Mouse (Mus musculus): ENCODE results near the gene Polr2a. TPM values are rescaled to one million over a fixed set of nuclear protein-coding genes. Genes with fewer than 3 reads are reported as not detected.

Gene Polr2a
- total RNA-seq, 2 experiments from 2014 or later: 28.7 to 29.2 TPM

DNA sequence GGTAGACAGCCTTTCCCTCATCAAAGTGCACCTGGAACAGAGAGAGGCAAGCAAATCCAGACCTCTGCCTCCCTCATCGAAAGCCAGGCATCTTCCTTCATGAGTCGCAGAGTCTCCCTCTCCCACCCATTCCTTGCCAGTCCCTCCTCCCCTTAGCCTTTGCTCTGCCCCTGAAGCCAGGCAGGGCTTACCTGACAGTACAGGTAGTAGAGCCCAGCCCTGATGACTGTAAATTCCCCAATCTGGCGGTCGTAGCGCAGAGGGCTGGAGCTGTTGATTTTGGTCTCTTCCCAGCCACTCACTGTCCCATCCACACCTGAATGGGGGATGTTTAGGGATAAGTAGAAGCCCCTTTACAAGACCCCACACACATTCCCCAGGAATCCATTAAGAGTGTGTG lies 71.4 kb downstream of the Polr2a start:
- no peak for DNase-seq
- intact Hi-C loops (cut with DNase I): no loop called here

DNA sequence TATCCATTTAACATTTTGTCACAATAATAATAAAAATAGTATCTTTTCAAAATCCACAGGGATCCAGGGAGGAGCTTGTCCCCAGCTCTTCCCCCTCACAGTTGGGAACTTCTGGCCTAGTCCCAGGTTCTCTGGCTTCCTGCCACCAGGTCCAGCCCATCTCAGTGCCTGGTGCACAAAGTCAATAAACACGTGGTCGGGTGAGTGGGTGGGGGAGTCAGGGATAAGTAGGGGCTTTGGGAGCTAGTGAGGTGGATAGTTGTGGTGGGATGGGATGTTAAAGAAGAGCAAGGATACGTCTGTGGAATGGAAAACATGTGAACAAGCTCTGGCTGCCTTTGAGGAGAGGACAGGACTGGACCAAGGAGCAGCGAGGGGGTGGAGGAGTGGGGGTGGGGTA lies 72.1 kb downstream of the Polr2a start:
- peak; percentile 88 to 92 for DNase-seq
- intact Hi-C loops (cut with DNase I): no loop called here

DNA sequence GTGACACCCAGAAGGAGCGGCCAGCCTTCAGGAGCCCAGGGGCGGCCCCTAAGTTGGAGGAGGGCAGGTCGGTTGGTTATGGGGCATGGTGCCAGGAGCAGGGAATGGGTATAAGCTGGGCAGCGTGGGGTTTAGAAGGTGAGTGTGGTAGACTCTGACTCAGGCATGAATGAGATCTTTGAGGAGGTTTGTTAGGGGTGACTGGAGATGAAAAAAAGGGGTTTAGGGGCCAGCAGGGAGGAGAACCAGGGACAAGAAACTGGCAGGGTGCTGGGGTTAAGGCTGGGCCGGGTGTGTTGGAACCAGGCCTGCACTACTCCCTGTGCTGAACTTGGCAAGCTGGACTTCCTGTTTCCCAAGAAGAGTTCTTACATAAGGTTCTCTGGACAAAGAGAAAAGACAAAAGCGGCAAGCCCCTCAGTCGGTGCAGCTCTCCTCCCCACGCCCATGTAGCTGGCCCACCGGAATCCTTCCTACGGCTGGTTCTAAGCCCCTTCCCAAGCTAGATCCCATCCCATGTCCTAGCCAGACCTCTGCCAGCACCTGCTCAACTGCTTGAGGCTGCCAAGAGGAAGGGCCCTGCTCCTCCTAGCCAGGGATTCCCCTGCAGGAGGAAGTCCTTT lies 72.8 kb downstream of the Polr2a start, which contains the start of gene Tnfsf13:
Gene Tnfsf13, minus strand, starts transcription at position 259 of the 623 bp plus-strand sequence.
- DNase-seq: peak; percentile 76 to 80
- intact Hi-C loops (cut with DNase I): no loop called here

DNA sequence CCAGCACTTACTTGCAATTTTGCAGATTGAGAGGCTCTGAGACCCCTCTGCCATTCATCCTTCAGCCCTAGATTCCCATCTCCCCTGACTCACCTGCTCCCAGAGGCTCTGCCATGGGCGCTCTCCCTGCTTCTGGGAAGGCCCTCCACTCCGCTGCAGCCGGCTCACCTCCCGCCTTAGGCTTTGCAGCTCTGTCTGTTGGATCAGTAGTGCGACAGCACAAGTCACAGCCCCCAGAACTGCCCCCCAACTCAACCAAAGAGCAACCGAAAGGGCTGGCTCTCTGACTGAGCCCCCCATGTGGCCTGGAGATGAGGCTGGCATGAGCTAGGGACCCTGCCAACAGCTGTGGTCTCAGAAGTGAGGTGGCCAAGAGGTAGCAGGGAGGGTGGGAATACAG lies 73.5 kb downstream of the Polr2a start:
- intact Hi-C loops (cut with DNase I): loop anchor here (5.0 kb wide), 1 partner anchor 32 kb away; no protein-coding TSS in a partner anchor
- no peak for DNase-seq

DNA sequence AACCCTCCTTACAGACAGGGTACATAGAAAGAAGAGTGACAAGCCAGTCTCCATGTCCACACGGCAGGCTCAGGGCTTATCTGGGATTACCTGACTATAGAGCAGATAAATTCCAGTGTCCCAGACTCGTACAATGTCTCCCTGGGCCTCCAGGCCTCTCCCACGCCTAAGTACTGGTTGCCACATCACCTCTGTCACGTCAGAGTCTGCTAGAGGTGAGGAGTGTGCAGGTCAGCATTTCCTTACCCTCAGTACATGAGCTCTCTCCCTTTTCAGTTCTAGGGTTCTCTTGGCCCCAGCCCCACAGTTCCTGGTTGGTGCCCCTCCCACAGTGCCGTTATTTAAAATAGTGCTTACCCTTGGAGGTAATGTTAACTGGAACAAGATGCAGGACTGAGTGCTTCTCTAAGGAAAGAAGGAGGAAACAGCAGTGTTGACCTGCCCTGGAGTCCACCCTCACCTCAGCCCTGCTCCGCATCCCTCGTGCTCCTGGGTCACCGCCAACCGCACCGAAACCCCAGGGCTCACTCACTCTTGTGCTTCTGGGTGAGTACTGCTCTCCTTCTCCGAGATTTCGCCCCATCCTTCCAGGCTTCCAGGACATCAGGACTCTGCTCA lies 74.2 kb downstream of the Polr2a start:
- DNase-seq: no peak
- intact Hi-C loops (cut with DNase I): loop anchor here (5.0 kb wide), 1 partner anchor 33 kb away; no protein-coding TSS in a partner anchor

Other genes starting within 250 kb of the Polr2a start
- under 1 TPM; 0.13 to 0.27 TPM for gene Dnah2, start 209.5 kb downstream of the Polr2a start, total RNA-seq (2021)
- under 1 TPM; 0.23 to 0.62 TPM for gene Efnb3, start 198.4 kb downstream of the Polr2a start, total RNA-seq (2021)
- gene Wrap53, start 178.4 kb downstream of the Polr2a start, total RNA-seq (2021): 1 to 10 TPM; 2.6 to 2.8 TPM
- 10 to 100 TPM; 10.7 to 15.8 TPM for gene Trp53, start 178.3 kb downstream of the Polr2a start, total RNA-seq (2021)
- 100 to 1,000 TPM; 380 to 461 TPM for gene Atp1b2, start 152.7 kb downstream of the Polr2a start, total RNA-seq (2021)
- gene Shbg, start 140.7 kb downstream of the Polr2a start, total RNA-seq (2021): not detected
- gene Sat2, start 136.6 kb downstream of the Polr2a start, total RNA-seq (2021): 1 to 10 TPM; 3.0 to 3.2 TPM
- 10 to 100 TPM; 77.7 to 91.9 TPM for gene Fxr2, start 125.6 kb downstream of the Polr2a start, total RNA-seq (2021)
- gene Sox15, start 103.3 kb downstream of the Polr2a start, total RNA-seq (2021): not detected
- 1 to 10 TPM; 8.0 to 8.3 TPM for gene Mpdu1, start 96.0 kb downstream of the Polr2a start, total RNA-seq (2021)
- gene Cd68, start 92.5 kb downstream of the Polr2a start, total RNA-seq (2021): 1 to 10 TPM; 2.6 to 3.2 TPM
- gene Eif4a1, start 86.2 kb downstream of the Polr2a start, total RNA-seq (2021): 100 to 1,000 TPM in 1 of 2 experiments, 10 to 100 TPM in 1; 74.1 to 103 TPM
- gene Senp3, start 76.6 kb downstream of the Polr2a start, total RNA-seq (2021): 10 to 100 TPM; 22.7 TPM
- gene Tnfsf13, start 72.9 kb downstream of the Polr2a start, total RNA-seq (2021): under 1 TPM; 0.39 to 0.92 TPM
- gene Tnfsf12, start 62.8 kb downstream of the Polr2a start, total RNA-seq (2021): 10 to 100 TPM in 1 of 2 experiments, 1 to 10 TPM in 1; 8.6 to 10.4 TPM
- 1 to 10 TPM; 1.3 to 1.5 TPM for gene Tnfsfm13, start 62.5 kb downstream of the Polr2a start, total RNA-seq (2021)
- not detected for gene Slc35g3, start 3.3 kb upstream of the Polr2a start, total RNA-seq (2021)
- gene Zbtb4, start 7.3 kb upstream of the Polr2a start, total RNA-seq (2021): 10 to 100 TPM; 24.3 to 26.2 TPM
- gene Chrnb1, start 37.3 kb upstream of the Polr2a start, total RNA-seq (2021): 10 to 100 TPM; 29.2 to 33.1 TPM
- gene Fgf11, start 43.2 kb upstream of the Polr2a start, total RNA-seq (2021): 1 to 10 TPM; 4.6 to 4.8 TPM
- gene Tmem102, start 47.0 kb upstream of the Polr2a start, total RNA-seq (2021): under 1 TPM; 0.12 to 0.20 TPM
- gene Gm39566, start 56.7 kb upstream of the Polr2a start, total RNA-seq (2021): not detected
- not detected for gene Spem2, start 59.8 kb upstream of the Polr2a start, total RNA-seq (2021)
- not detected for gene Spem1, start 63.5 kb upstream of the Polr2a start, total RNA-seq (2021)
- gene Nlgn2, start 79.1 kb upstream of the Polr2a start, total RNA-seq (2021): 1 to 10 TPM; 2.4 to 2.9 TPM
- gene Tmem256, start 79.9 kb upstream of the Polr2a start, total RNA-seq (2021): 100 to 1,000 TPM; 104 to 140 TPM
- 10 to 100 TPM; 10.6 to 11.2 TPM for gene Plscr3, start 87.7 kb upstream of the Polr2a start, total RNA-seq (2021)
- gene Tnk1, start 100.1 kb upstream of the Polr2a start, total RNA-seq (2021): not detected
- gene Tmem95, start 119.4 kb upstream of the Polr2a start, total RNA-seq (2021): not detected
- gene Kctd11, start 122.8 kb upstream of the Polr2a start, total RNA-seq (2021): 1 to 10 TPM; 1.3 to 1.5 TPM
- gene Acap1, start 136.9 kb upstream of the Polr2a start, total RNA-seq (2021): 1 to 10 TPM in 1 of 2 experiments, under 1 TPM in 1; 0.27 to 1.1 TPM
- under 1 TPM in 1 of 2 experiments, not detected in 1; 0.59 TPM for gene 2810408A11Rik, start 142.3 kb upstream of the Polr2a start, total RNA-seq (2021)
- gene Neurl4, start 142.4 kb upstream of the Polr2a start, total RNA-seq (2021): 10 to 100 TPM; 22.9 to 23.1 TPM
- 10 to 100 TPM; 33.9 to 42.5 TPM for gene Gps2, start 155.3 kb upstream of the Polr2a start, total RNA-seq (2021)
- 100 to 1,000 TPM; 402 to 432 TPM for gene Eif5a, start 163.3 kb upstream of the Polr2a start, total RNA-seq (2021)
- 10 to 100 TPM in 1 of 2 experiments, 1 to 10 TPM in 1; 5.4 to 10.6 TPM for gene Ybx2, start 177.2 kb upstream of the Polr2a start, total RNA-seq (2021)
- gene Slc2a4, start 189.6 kb upstream of the Polr2a start, total RNA-seq (2021): 100 to 1,000 TPM; 382 to 407 TPM
- gene Cldn7, start 206.1 kb upstream of the Polr2a start, total RNA-seq (2021): not detected
- gene Ctdnep1, start 222.5 kb upstream of the Polr2a start, total RNA-seq (2021): 100 to 1,000 TPM; 171 to 246 TPM
- 10 to 100 TPM; 29.0 to 34.6 TPM for gene Elp5, start 223.9 kb upstream of the Polr2a start, total RNA-seq (2021)
- gene Gabarap, start 232.5 kb upstream of the Polr2a start, total RNA-seq (2021): 100 to 1,000 TPM; 142 to 178 TPM
- gene Phf23, start 237.1 kb upstream of the Polr2a start, total RNA-seq (2021): 10 to 100 TPM; 12.6 to 16.5 TPM
- gene Dvl2, start 242.0 kb upstream of the Polr2a start, total RNA-seq (2021): 1 to 10 TPM; 3.3 to 4.6 TPM

All from gastrocnemius, postnatal 36 days (tissue).